Mouse (Mus musculus): Measurements from ENCODE around the gene Olfr983.

Olfr983 gene

GRCm38 (mm10) chr9:40093495-40093894 is at the start of gene Olfr983:
TSS of gene Olfr983 (minus strand) at chr9:40093595.
- no peak for DNase-seq (ENCODE audit: extremely low spot score, low spot score)

GRCm38 (mm10) chr9:40141544-40141943 is 48.1 kb upstream of the Olfr983 start:
- no peak for DNase-seq (ENCODE audit: extremely low spot score, low spot score)

GRCm38 (mm10) chr9:40139484-40139883 is 46.1 kb upstream of the Olfr983 start:
- DNase-seq (ENCODE audit: extremely low spot score, low spot score): no peak

GRCm38 (mm10) chr9:40136987-40137688 is 43.7 kb upstream of the Olfr983 start:
- no peak for DNase-seq (ENCODE audit: extremely low spot score, low spot score)

GRCm38 (mm10) chr9:40130556-40130955 is 37.2 kb upstream of the Olfr983 start:
- no peak for DNase-seq (ENCODE audit: extremely low spot score, low spot score)

- no peak for DNase-seq (ENCODE audit: extremely low spot score, low spot score)
Measured at GRCm38 (mm10) chr9:40130084-40130483, 36.7 kb upstream of the Olfr983 start, which contains the start of gene Olfr985. TSS of gene Olfr985 (minus strand) at chr9:40130184.

GRCm38 (mm10) chr9:40117287-40117659 is 23.9 kb upstream of the Olfr983 start:
- no peak for DNase-seq (ENCODE audit: extremely low spot score, low spot score)

GRCm38 (mm10) chr9:40116645-40117286 is 23.4 kb upstream of the Olfr983 start:
- DNase-seq (ENCODE audit: extremely low spot score, low spot score): no peak

- no peak for DNase-seq (ENCODE audit: extremely low spot score, low spot score)
Measured at GRCm38 (mm10) chr9:40114106-40114505, 20.7 kb upstream of the Olfr983 start, which contains the start of gene Olfr984. TSS of gene Olfr984 (minus strand) at chr9:40114206.

- DNase-seq (ENCODE audit: extremely low spot score, low spot score): no peak
Measured at GRCm38 (mm10) chr9:40094769-40095168, 1.4 kb upstream of the Olfr983 start.

- DNase-seq (ENCODE audit: extremely low spot score, low spot score): no peak
Measured at GRCm38 (mm10) chr9:40073529-40073928, 19.9 kb downstream of the Olfr983 start, which contains the start of gene Olfr982. TSS of gene Olfr982 (plus strand) at chr9:40073829.

- no peak for DNase-seq (ENCODE audit: extremely low spot score, low spot score)
Measured at GRCm38 (mm10) chr9:40050138-40050537, 43.3 kb downstream of the Olfr983 start.

Data from neural tube, embryonic 10.5 days (tissue).